Mouse (Mus musculus): Measurements from ENCODE around the gene Fscn2.
"Not testable (repeated sequence)": the region's sequence is repeated elsewhere in the genome, so short reads cannot be mapped to it uniquely, and the experiment has no call there.

GRCm38 (mm10) chr11:120352093-120352350, 9.3 kb upstream of the Fscn2 start:
- not testable (repeated sequence) for TF ChIP-seq POLR2A (IDR thresholded peaks at IDR 0.05; ENCODE audit: low read depth, low read length); CTCF (IDR thresholded peaks at IDR 0.05; ENCODE audit: extremely low read depth, insufficient read depth, insufficient read length, insufficient replicate concordance)
